Comparison of ENCODE assay signal across 12 mouse cellular contexts in the genomic region with DNA sequence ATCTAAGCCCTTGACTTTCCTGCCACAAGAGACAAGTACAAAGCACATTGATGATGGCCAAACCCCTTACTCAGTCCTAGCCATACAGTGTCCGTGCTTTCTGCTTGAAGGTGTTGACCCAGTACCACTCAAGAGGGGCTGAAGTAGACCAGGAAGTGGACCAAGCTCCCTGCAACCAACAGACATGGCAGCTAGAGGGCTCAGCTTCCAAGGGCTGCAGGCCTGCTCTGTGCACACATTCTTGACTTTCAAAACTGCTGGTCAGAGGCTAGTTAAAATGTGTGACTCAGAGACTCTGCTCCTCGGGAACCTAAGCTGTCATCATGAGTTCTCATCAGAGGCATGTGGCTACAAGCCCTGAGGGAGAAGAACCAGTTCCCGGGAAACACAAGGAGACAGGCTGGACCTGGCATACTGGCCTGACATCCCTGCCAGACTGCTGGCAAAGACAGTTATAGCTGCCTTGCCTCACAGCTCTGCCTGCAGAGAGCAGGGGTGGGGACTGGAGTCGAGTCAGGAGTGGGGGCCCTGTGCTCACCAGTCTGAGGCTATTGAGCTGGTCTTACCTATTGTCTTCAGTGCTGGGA. TPM values are rescaled to one million over a fixed set of nuclear protein-coding genes. Genes with fewer than 3 reads are reported as not detected.
DNase-seq lines count a peak whose midpoint lies in the region; ATAC-seq and TF ChIP-seq lines count a peak whose summit lies in the region.
"Had no signal": no experiment of that assay in that cellular context is flagged by ENCODE, and none has a peak within 500 bp of the region (broad histone marks: within the 10 kb centered on the region; RNA-seq: fewer than 3 reads in every experiment).

No protein-coding gene starts in this region.

- DNase-seq in heart, adult 8-10 months (ENCODE audit: low spot score), result peak; percentile 28
- DNase-seq in 3134 (ENCODE audit: extremely low read depth, insufficient read length, low spot score) (peak; percentile 63), Patski (ENCODE audit: low read depth, low spot score) (peak; percentile 58)
- DNase-seq in T-cell, adult 2 months (ENCODE audit: low spot score), result no peak
- no peak for DNase-seq in left cerebral cortex, adult 9 months (ENCODE audit: low spot score in 2 of 2)
- no peak for DNase-seq in embryo, embryonic 10 days (ENCODE audit: low spot score)

- H3K36me3 ChIP-seq in heart, embryonic 12.5 days, result no peaks in the 10 kb centered on the region
- H3K36me3 ChIP-seq in embryonic facial prominence, embryonic 15.5 days, result no peaks in the 10 kb centered on the region

- H3K27me3 ChIP-seq in heart, embryonic 12.5 days (replicated peaks), result peaks cover 26% of the 10 kb centered on the region
- peaks cover 8% of the 10 kb centered on the region for H3K27me3 ChIP-seq in Patski
- no peaks in the 10 kb centered on the region for H3K27me3 ChIP-seq in embryonic facial prominence, embryonic 15.5 days

- H3K27ac ChIP-seq in heart, embryonic 12.5 days (ENCODE audit: poor library complexity, severe bottlenecking), result no peak overlapping the region
- no peak overlapping the region for H3K27ac ChIP-seq in embryonic facial prominence, embryonic 15.5 days (replicated peaks)

- WGBS in heart, embryonic 12.5 days, result 56% methylated on average over 4 of the region's 4 CpGs
- 45% methylated on average over 4 of the region's 4 CpGs for WGBS in embryonic facial prominence, embryonic 15.5 days

- H3K9me3 ChIP-seq in heart, embryonic 12.5 days (replicated peaks), result no peaks in the 10 kb centered on the region
- no peaks in the 10 kb centered on the region for H3K9me3 ChIP-seq in embryonic facial prominence, embryonic 15.5 days (replicated peaks)

- H3K4me2 ChIP-seq in heart, embryonic 12.5 days, result no peak overlapping the region
- H3K4me2 ChIP-seq in embryonic facial prominence, embryonic 15.5 days (replicated peaks), result no peak overlapping the region

- TF ChIP-seq CTCF in Patski (IDR thresholded peaks at IDR 0.05), result peak; percentile 67

- no peak overlapping the region for H3K9ac ChIP-seq in heart, embryonic 12.5 days
- H3K9ac ChIP-seq in embryonic facial prominence, embryonic 15.5 days, result no peak overlapping the region

- no peaks in the 10 kb centered on the region for H3K4me1 ChIP-seq in heart, embryonic 12.5 days (replicated peaks)
- H3K4me1 ChIP-seq in embryonic facial prominence, embryonic 15.5 days, result no peaks in the 10 kb centered on the region

- no peak overlapping the region for H3K4me3 ChIP-seq in heart, embryonic 12.5 days
- H3K4me3 ChIP-seq in embryonic facial prominence, embryonic 15.5 days (replicated peaks), result no peak overlapping the region

- POLR2A ChIA-PET in Patski (lab: Charles Lee), result no interaction called here

- ATAC-seq in heart, embryonic 12.5 days (ENCODE audit: insufficient number of reproducible peaks, low FRiP score), result no peak
- peak; percentile 93 for ATAC-seq in Patski
- peak; percentile 29; the same call in 1 of the 2 replicates for ATAC-seq in embryonic facial prominence, embryonic 15.5 days (ENCODE audit: insufficient number of reproducible peaks, low FRiP score, low TSS enrichment, low read depth)

- in situ Hi-C loops in Patski (cut with MboI; ENCODE audit: low pct_unique_long_range_greater_than_20kb), result no loop called here

- CTCF ChIA-PET in Patski (lab: Charles Lee), result interaction anchor here (0.6 to 1.5 kb wide), 8 partner anchors 9 to 147 kb away, joined by 3 to 6 read pairs (median 4); no protein-coding TSS in a partner anchor

RNA-seq across cellular contexts. Expression of gene Bhlhe23, which starts 37.4 kb away (rescaled TPM):
- not detected for total RNA-seq in heart, adult 8-10 months (2022)
- polyA plus RNA-seq in heart, embryonic 12.5 days (2016; fragmentation: Nextera tagmentation; extraction: Ambion mirVana), result not detected in 2 replicates
- polyA plus RNA-seq in Patski (2021), result not detected
- 0.13 TPM in 1 of 2 replicates, not detected in the other for polyA plus RNA-seq in embryonic facial prominence, embryonic 15.5 days (2015; fragmentation: Nextera tagmentation; extraction: Ambion mirVana)
- total RNA-seq: common myeloid progenitor, adult 5-6 weeks; hematopoietic stem cell, adult 5-6 weeks; megakaryocyte progenitor cell, adult 5-6 weeks; MEL had no signal

Comparison
In these comparisons a context has a peak if more than half of its experiments do, and no peak if none do; other contexts are left out.
1. DNase-seq: peak in heart, adult 8-10 months (single experiment), 3134 (single experiment) and Patski (single experiment); none in T-cell, adult 2 months (single experiment), left cerebral cortex, adult 9 months (0 of 2) and embryo, embryonic 10 days (single experiment).